Mouse (Mus musculus) bone marrow, adult 2 months (tissue): ENCODE data around the gene Rhbdd2.

Source experiments
- CTCF ChIP-seq: fragments of 200-500 bp; IDR thresholded peaks from 2 replicates; pipeline ENCODE4 v1.5.1; 2011; ENCODE audit warnings: low read length, control low read depth; ENCODE audit not compliant: control insufficient read depth, insufficient read depth
- POLR2A ChIP-seq: fragments of 200-500 bp; IDR thresholded peaks from 2 replicates; pipeline ENCODE4 v1.6.1; 2011; ENCODE audit warnings: low read depth, mild to moderate bottlenecking, control low read depth, low read length, borderline replicate concordance; ENCODE audit not compliant: control insufficient read depth

DNA sequence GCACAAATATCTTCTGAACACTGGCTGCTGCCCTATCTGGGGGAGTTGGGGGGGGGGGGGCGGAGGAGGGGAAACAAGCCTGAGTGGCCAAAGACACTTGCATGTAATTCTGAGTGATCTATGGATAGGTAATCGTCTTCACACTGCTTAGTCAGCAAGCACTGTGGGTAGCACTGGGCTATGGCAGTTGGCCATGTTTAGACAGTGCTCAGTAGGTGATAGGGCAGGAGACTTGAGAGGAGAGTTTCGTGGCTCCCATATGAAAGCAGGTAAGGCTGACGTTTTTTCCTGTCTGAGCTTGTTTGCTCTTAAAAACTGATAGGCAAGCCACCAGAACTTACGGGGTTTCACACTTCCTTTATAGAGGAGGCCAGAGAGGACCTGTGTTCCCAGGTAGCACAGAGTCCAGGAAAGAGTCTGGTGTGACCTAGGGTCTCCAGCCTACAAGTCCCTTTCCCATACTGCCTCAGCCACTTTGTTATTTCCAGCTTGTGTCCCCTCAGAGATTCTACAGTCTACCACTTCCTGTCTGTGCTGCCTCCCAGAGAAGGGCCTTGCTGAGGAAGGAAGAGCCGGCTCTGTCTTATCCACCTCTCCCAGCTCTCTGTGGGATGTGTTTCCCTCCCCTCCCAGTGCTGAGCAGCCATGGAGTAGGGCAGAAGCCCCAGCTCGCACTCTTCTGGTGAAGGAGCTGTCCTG is 7.5 kb downstream of the Rhbdd2 start:
- TF ChIP-seq POLR2A: no peak
- no peak for TF ChIP-seq CTCF
